Mouse (Mus musculus): ENCODE measurements around the gene Rbm28.

DNA sequence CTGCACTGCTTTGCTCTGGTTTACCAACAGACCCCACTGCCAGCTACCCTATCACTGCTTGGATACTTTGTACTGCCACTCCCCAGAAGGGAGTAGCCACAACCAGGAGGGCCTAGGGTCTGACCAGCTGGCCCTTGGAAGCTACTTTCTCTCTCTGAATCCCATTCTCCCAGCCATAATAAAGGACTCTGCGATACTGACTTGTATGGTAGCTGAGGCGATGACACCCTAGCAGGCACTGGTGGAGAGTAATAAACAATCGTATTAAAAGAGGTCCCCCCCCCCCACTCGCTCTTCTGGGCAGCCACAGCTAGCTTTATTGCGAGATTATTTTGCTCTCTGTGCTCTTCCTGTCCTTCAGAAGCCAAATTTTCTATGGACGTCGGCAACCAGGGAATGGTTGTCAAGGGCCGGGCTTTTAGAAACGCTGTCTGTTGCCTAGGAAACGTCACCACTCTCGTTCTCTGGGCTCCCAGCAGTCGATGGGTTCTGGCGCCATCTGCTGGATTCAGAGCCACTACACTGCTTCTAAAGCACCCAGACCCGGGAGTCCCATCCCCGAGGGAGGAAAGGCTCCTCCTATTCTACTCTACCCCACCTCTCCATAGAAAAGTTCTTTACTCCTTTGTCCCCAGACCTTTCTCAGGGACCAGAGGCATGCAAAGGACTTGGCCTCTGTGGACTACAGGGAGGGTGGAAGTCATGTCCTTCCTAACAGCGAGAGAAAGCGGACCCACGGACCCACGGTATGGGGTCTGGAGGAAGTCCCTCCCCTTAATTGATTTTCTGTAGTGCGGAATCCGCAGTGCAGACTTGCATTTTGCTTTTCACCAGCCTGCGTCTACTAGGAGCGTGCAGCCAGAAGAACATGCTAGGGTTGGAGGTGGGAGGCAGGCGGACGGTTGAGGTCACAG, 33.8 kb upstream of the Rbm28 start:
- TF ChIP-seq CTCF (conservative IDR thresholded peaks at IDR 0.05; ENCODE audit: low read length) (peak; percentile 69), POU5F1 (IDR thresholded peaks at IDR 0.05; ENCODE audit: borderline replicate concordance, low read length) (no peak)

Measured in E14TG2a.4 (cell line).